13 mouse cellular contexts compared by ENCODE assay signal in genomic region chr9:121881301-121881700, GRCm38 (mm10). TPM values are rescaled to one million over a fixed set of nuclear protein-coding genes. Genes with fewer than 3 reads are reported as not detected.
DNase-seq lines count a peak whose midpoint lies in the region; ATAC-seq and TF ChIP-seq lines count a peak whose summit lies in the region.
"Had no signal": no experiment of that assay in that cellular context is flagged by ENCODE, and none has a peak within 500 bp of the region (broad histone marks: within the 10 kb centered on the region; RNA-seq: fewer than 3 reads in every experiment).

No protein-coding gene starts in this region.

- dilution Hi-C loops in CH12.LX (cut with MboI; ENCODE audit: extremely low pct_ligation_motif_present, extremely low pct_unique_long_range_greater_than_20kb, low sequenced_read_pairs) = no loop called here

- H3K4me2 ChIP-seq in CH12.LX (ENCODE audit: insufficient read depth, low read depth, poor library complexity, severe bottlenecking) = 0 out of 2 replicates have a peak overlapping the region, but pooled peaks have one; percentile 8

- ATAC-seq in frontal cortex, adult (ENCODE audit: low TSS enrichment) = peak; percentile 72

- in situ Hi-C loops in CH12.LX (cut with MboI; ENCODE audit: low pct_ligation_motif_present, low pct_unique_long_range_greater_than_20kb, low sequenced_read_pairs) = no loop called here

- no peak for TF ChIP-seq POLR2A in CH12.LX (IDR thresholded peaks at IDR 0.05; ENCODE audit: low read depth, low read length)

- no peak for DNase-seq in frontal cortex, postnatal 14 days (ENCODE audit: low spot score in 2 of 2)
- peak; percentile 39 to 47 for DNase-seq in left cerebral cortex, postnatal 36 days (ENCODE audit: low spot score in 2 of 2)
- DNase-seq in left cerebral cortex, postnatal 4 days = no peak
- no peak for DNase-seq in CH12.LX (ENCODE audit: extremely low read depth)
- DNase-seq in lung, postnatal 36 days = peak; percentile 63
- DNase-seq in embryo, embryonic 10 days (ENCODE audit: low spot score) = no peak
- no peak for DNase-seq in urinary bladder, postnatal 36 days (ENCODE audit: low spot score in 2 of 2)

- H3K79me2 ChIP-seq in CH12.LX (replicated peaks; ENCODE audit: control insufficient read depth, extremely low read depth, insufficient read depth, poor library complexity, severe bottlenecking) = no peaks in the 10 kb centered on the region

- H3K4me1 ChIP-seq in CH12.LX (ENCODE audit: control insufficient read depth in 1 of 2, insufficient read depth in 2 of 2) = peaks cover 0 to 8% of the 10 kb centered on the region in 2 experiments; a peak in 1 of 4 replicates

- no peaks in the 10 kb centered on the region for H3K36me3 ChIP-seq in CH12.LX (replicated peaks in 1 of 2; ENCODE audit: control insufficient read depth in 1 of 2, insufficient read depth in 1 of 2, low read length in 1 of 2)
- H3K36me3 ChIP-seq: midbrain, embryonic 10.5 days had no signal

- intact Hi-C loops in left cerebral cortex, postnatal 36 days (cut with DNase I) = loop anchor here (5.0 kb wide), 1 partner anchor 46 kb away; no protein-coding TSS in a partner anchor
- intact Hi-C loops in left cerebral cortex, postnatal 4 days (cut with DNase I) = no loop called here

- H3K9me3 ChIP-seq in CH12.LX (replicated peaks; ENCODE audit: low read length) = no peaks in the 10 kb centered on the region
- H3K9me3 ChIP-seq: midbrain, embryonic 10.5 days had no signal

- H3K27ac ChIP-seq in CH12.LX (ENCODE audit: insufficient read depth, low read depth) = no peak overlapping the region
- H3K27ac ChIP-seq: midbrain, embryonic 10.5 days had no signal

- H3K4me3 ChIP-seq in CH12.LX (replicated peaks in 1 of 3; ENCODE audit: low read depth in 2 of 3, low read length in 2 of 3, poor library complexity in 1 of 3) = no peak overlapping the region
- H3K4me3 ChIP-seq: midbrain, embryonic 10.5 days had no signal

- H3K27me3 ChIP-seq in CH12.LX (replicated peaks) = peaks cover 2% of the 10 kb centered on the region

- peak in 1 of 2 experiments; percentile 68; a peak in 2 of 4 replicates for TF ChIP-seq CTCF in CH12.LX (conservative IDR thresholded peaks at IDR 0.05 in 1 of 2, IDR thresholded peaks at IDR 0.05 in 1 of 2; ENCODE audit: low read depth in 2 of 2, low read length in 2 of 2)

- TF ChIP-seq EP300 in CH12.LX (IDR thresholded peaks at IDR 0.05; ENCODE audit: low read length) = no peak

- TF ChIP-seq RAD21 in CH12.LX (IDR thresholded peaks at IDR 0.05; ENCODE audit: low read depth, low read length) = peak; percentile 69

- H3K9ac ChIP-seq in CH12.LX (ENCODE audit: insufficient read depth, low read depth) = no peak overlapping the region

TF ChIP-seq in CH12.LX, 34 proteins besides CTCF, POLR2A, EP300 and RAD21:
- TF ChIP-seq JUND (conservative IDR thresholded peaks at IDR 0.05; ENCODE audit: low read depth, low read length) (no peak), MXI1 (IDR thresholded peaks at IDR 0.05; ENCODE audit: low read depth, low read length) (0 out of 2 replicates have a peak, but pooled peaks have one; percentile 3), RCOR1 (conservative IDR thresholded peaks at IDR 0.05; ENCODE audit: low read depth, low read length) (no peak), ZC3H11A (IDR thresholded peaks at IDR 0.05; ENCODE audit: low read depth, low read length) (0 out of 2 replicates have a peak, but pooled peaks have one; percentile 2), SMC3 (IDR thresholded peaks at IDR 0.05; ENCODE audit: low read depth, low read length) (peak; percentile 63), ZNF384 (IDR thresholded peaks at IDR 0.05; ENCODE audit: low read depth, low read length) (peak; percentile 82)

RNA-seq across cellular contexts. Expression of gene Ackr2, which starts 16.9 kb away (rescaled TPM):
- 1 to 10 TPM; 7.3 to 8.4 TPM for total RNA-seq in left cerebral cortex, postnatal 36 days (2021)
- total RNA-seq in left cerebral cortex, postnatal 4 days (2021) = 1 to 10 TPM; 1.7 to 4.3 TPM
- total RNA-seq in CH12.LX (2012; rRNA removed) (2.9 and 4.5 TPM in 2 replicates), CH12.LX (2014; rRNA removed) (9.8 TPM in 2 replicates)
- polyA plus RNA-seq in CH12.LX (2012; ENCODE audit: insufficient read length, low read depth) = 13.0 and 13.9 TPM in 2 replicates

RNA-seq across cellular contexts. Expression of gene Higd1a, which starts 23.1 kb away (rescaled TPM):
- total RNA-seq in left cerebral cortex, postnatal 36 days (2021) = 10 to 100 TPM; 85.6 to 87.3 TPM
- total RNA-seq in left cerebral cortex, postnatal 4 days (2021) = 10 to 100 TPM; 55.9 to 58.7 TPM
- total RNA-seq in CH12.LX (2012; rRNA removed) (118 and 132 TPM in 2 replicates), CH12.LX (2014; rRNA removed) (90.6 and 93.2 TPM in 2 replicates)
- polyA plus RNA-seq in CH12.LX (2012; ENCODE audit: insufficient read length, low read depth) = 75.4 and 79.3 TPM in 2 replicates

RNA-seq across cellular contexts. Expression of gene Cyp8b1, which starts 34.8 kb away (rescaled TPM):
- total RNA-seq in left cerebral cortex, postnatal 36 days (2021) = not detected
- total RNA-seq in left cerebral cortex, postnatal 4 days (2021) = not detected
- total RNA-seq in CH12.LX (2012; rRNA removed) (not detected in 2 replicates), CH12.LX (2014; rRNA removed) (not detected in 2 replicates)
- polyA plus RNA-seq in CH12.LX (2012; ENCODE audit: insufficient read length, low read depth) = 0.27 TPM in 1 of 2 replicates, not detected in the other
- polyA plus RNA-seq: forebrain, embryonic 11.5 days; heart, embryonic 14.5 days; limb, embryonic 11.5 days; midbrain, embryonic 10.5 days; neural tube, embryonic 14.5 days had no signal

RNA-seq across cellular contexts. Expression of gene Ccdc13, which starts 42.0 kb away (rescaled TPM):
- total RNA-seq in left cerebral cortex, postnatal 36 days (2021) = 1 to 10 TPM; 5.5 to 5.9 TPM
- 1 to 10 TPM; 3.9 to 4.3 TPM for total RNA-seq in left cerebral cortex, postnatal 4 days (2021)
- total RNA-seq in CH12.LX (2012; rRNA removed) (0.25 and 0.34 TPM in 2 replicates), CH12.LX (2014; rRNA removed) (not detected in 2 replicates)
- 0.11 TPM in 1 of 2 replicates, not detected in the other for polyA plus RNA-seq in CH12.LX (2012; ENCODE audit: insufficient read length, low read depth)

Comparison
In these comparisons a context has a peak if more than half of its experiments do, and no peak if none do; other contexts are left out.
1. DNase-seq: peak in left cerebral cortex, postnatal 36 days (2 of 2) and lung, postnatal 36 days (single experiment); none in frontal cortex, postnatal 14 days (0 of 2), left cerebral cortex, postnatal 4 days (single experiment), CH12.LX (single experiment), embryo, embryonic 10 days (single experiment) and urinary bladder, postnatal 36 days (0 of 2).